Mouse (Mus musculus): ENCODE measurements at regions not wholly inside any gene's neighbourhood (a gene's known extent, or its start where the extent isn't known, plus 50 kb on each side); places are given as distances from the start of the nearest gene placed in this dataset.
A peak's percentile ranks its signal among the peaks of the same experiment; 100 is the strongest.

GRCm38 (mm10) chr14:25225214-25225613 lies 233.8 kb upstream of the Zmiz1 start:
- no peak for DNase-seq (ENCODE audit: low spot score in 2 of 2)

DNA sequence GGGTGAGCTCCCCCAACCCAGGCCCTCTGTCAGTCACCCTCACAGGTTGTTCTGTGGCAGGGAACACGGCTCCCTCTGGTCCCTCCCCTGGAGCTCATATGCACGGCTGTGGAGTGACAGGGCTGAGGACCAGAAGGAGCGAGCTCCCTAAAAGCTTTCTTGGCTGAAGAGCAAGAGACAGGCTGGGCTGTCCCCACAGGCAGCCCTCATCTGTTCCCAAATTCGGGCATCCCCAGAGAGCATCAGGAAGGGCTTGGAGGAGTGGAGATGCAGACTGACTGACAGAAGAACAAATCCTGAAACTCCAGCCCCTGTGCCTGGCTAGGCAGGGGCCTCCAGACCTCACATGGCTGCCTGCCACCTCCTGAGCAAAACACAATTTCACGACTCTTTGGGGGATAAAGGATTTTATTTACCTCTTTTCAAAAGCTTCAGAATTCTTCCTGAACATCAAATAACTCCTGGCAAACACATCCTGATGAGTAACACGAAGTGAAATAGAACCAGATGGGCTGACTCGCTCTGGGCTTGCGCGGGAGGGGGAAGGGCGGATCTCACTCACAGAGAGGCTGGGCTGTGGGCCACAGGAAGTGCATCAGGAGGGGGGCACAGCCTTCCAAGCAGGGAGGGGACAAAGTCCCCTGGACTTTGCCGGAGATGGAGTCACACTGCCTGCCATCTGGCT lies 232.7 kb upstream of the Zmiz1 start:
- DNase-seq (ENCODE audit: low spot score in 2 of 2) = peak; percentile 83 to 88

DNA sequence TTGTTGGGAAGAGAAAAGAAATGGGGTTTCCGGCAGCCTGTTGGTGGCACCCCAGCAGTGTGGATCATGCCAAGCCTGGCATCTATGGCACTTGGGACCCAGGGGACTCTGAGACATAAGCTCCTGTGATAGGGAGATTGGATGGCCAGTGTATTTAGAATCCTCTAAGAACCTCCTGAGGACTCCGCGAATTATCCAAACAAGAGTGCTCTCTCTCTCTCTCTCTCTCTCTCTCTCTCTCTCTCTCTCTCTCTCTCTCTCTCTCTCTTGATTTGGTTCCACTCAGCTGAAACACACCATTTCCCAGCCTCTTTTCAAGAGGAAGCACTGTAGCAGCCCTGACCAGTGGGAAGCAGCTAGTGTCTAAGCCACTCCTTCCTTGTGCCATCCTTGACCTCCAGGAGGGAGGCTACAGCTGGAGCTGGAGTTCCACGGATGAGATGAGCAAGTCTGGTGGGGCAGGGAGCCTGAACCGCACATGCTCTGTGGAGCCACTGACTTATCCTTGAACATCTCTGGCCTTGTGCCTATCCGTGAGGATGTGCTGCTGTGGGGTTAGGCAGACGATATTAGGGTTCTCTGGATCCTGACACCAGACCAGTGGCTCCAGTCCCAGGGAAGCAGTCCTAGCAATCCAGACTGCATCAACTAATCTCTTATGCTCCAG lies 232.0 kb upstream of the Zmiz1 start:
- no peak for DNase-seq (ENCODE audit: low spot score in 2 of 2)

- DNase-seq (ENCODE audit: low spot score in 2 of 2) = no peak
Measured at GRCm38 (mm10) chr14:25228321-25229047, 230.5 kb upstream of the Zmiz1 start.

DNA sequence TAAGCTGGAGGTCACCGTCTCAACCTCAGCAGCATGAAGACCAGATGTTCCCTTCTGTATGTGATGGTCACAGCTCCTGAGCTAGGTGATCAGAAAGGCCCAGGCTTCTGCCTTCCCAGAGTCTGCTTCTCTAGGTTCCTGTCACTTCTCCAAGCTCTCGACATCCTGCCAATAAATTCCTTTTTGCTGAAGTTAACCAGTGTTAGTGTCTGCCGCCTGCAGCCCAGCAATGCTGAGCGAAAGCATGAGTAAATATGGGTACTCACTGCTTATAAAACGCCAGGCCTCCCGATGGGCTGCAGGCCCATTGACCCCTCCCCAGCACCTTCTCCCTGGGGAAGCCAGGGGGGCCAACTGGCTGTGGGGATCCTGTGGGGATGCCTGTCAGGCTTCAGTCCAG lies 229.4 kb upstream of the Zmiz1 start:
- no peak for DNase-seq (ENCODE audit: low spot score in 2 of 2)

GRCm38 (mm10) chr14:25231881-25232280 lies 227.1 kb upstream of the Zmiz1 start:
- no peak for DNase-seq (ENCODE audit: low spot score in 2 of 2)

GRCm38 (mm10) chr14:25236421-25236973 lies 222.5 kb upstream of the Zmiz1 start:
- DNase-seq (ENCODE audit: low spot score in 2 of 2) = peak in 1 of 2 experiments; percentile 43

DNA sequence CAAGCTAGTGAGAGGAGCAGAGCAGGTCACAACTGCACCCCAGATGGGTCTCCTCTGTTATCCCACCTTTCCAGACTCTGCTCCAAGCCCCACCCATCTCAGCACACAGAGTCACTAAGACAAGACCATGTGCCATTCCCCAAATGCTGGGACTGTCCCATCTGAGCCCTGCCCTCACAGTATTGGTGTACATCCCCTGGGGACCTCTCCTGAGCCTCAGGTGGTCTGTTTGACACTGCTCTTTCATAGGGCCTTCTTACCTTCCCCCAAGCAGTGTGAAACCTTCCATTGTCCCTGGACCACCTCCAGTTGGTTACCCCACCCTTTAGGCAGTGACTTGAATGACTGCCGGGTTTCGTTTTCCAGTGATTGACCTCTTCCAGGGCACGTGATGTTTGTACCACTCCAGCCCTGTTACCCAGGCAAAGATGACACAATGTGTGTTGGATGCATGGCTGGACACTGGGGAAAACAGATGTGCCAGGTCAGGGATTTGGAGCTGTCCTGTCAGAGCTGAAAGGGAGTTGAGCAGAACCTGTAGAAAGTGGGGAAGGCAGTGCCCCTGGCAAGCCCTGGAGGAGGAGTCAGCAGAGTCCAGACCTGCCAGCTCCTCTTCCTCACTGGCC lies 219.5 kb upstream of the Zmiz1 start:
- no peak for DNase-seq (ENCODE audit: low spot score in 2 of 2)

DNA sequence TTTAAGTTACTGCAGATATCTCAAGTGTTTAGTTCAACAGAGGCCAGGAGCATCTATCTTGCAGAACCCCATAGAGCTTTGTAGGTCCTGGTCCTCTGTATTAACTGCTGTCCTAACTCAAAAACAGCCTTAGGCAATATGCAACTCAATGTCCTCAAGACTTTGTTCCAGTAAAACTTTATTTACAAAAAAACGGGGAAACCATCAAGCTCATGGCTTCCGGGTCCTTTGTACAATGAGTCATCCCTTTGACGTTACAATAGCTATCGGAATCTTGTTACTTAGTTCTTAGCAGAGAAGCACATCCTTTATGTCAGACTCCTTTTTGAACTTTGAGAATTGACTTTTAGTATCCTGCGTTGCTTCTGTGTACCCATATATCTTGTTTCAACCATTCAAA lies 216.2 kb upstream of the Zmiz1 start:
- DNase-seq (ENCODE audit: low spot score in 2 of 2) = no peak

- no peak for DNase-seq (ENCODE audit: low spot score in 2 of 2)
Measured at GRCm38 (mm10) chr14:25243289-25243688, 215.7 kb upstream of the Zmiz1 start.

DNA sequence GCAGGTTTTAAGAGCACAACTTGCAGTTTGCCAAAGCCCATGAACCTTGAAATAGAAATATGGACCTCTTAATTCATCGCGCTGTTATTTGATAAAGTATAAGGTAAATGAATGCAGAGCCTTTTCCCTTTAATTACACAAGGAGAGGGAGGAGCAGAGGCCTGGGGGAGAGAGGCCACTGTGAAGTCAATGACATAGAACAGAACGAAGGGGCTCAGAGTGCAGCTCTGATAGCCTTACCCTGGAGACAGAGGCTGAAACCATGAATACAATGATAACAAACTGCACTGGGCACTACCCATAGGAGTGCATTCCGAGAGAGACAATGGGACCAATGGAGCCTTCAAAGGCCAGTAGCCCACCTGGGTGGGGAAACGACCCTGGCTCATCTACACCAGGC lies 215.3 kb upstream of the Zmiz1 start:
- no peak for DNase-seq (ENCODE audit: low spot score in 2 of 2)

- no peak for DNase-seq (ENCODE audit: low spot score in 2 of 2)
Measured at GRCm38 (mm10) chr14:25244841-25245240, 214.1 kb upstream of the Zmiz1 start.

- DNase-seq (ENCODE audit: low spot score in 2 of 2) = no peak
Measured at GRCm38 (mm10) chr14:25245691-25246090, 213.3 kb upstream of the Zmiz1 start.

DNA sequence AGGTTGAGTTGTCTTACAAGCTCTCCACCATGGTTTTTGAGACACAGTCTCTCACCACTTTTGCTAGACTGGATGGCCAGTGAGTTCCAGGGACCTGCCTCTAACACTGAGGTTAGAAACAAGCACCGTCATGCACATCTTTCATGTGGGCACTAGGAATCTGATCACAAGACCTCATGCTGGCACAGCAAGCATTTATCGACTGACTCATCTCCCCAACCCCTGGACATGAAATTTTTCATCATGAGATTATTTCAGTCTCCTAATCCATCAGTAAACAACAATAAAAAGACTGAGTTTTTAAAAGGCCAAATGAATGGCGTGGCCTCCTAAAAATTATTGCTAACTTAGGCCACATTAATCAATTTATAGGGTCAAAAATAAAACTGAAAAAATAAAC lies 210.0 kb upstream of the Zmiz1 start:
- no peak for DNase-seq (ENCODE audit: low spot score in 2 of 2)

- no peak for DNase-seq (ENCODE audit: low spot score in 2 of 2)
Measured at GRCm38 (mm10) chr14:25253016-25253850, 205.8 kb upstream of the Zmiz1 start.

GRCm38 (mm10) chr14:25263121-25263520 lies 195.9 kb upstream of the Zmiz1 start:
- DNase-seq (ENCODE audit: low spot score in 2 of 2) = no peak

DNA sequence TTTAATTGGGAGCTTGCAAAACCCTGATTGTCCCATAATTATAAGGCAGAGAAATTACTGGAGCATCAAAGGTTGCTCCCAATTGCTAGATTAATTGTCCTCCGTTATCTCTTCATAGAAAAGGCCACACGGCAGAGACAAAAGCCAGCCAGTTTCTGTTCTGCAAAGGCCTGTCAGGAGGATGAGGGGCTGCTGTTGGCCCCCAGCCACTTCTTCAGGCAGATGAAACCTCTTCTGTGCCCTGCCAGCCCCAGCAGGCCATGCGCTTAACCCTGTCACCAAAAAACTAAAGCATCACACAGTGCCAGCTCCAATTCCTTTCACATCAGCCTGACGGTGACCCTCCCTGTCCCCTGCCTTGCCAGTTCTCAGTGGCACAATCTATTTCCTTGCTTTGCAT lies 192.1 kb upstream of the Zmiz1 start:
- no peak for DNase-seq (ENCODE audit: low spot score in 2 of 2)

GRCm38 (mm10) chr14:25268090-25268631 lies 190.8 kb upstream of the Zmiz1 start:
- no peak for DNase-seq (ENCODE audit: low spot score in 2 of 2)

- DNase-seq (ENCODE audit: low spot score in 2 of 2) = no peak
Measured at GRCm38 (mm10) chr14:25270227-25270876, 188.6 kb upstream of the Zmiz1 start.

GRCm38 (mm10) chr14:25272366-25273156 lies 186.4 kb upstream of the Zmiz1 start:
- DNase-seq (ENCODE audit: low spot score in 2 of 2) = no peak

Data from frontal cortex, postnatal 10 days (tissue).